Comparison of ENCODE assay signal across 14 mouse cellular contexts in the genomic region with DNA sequence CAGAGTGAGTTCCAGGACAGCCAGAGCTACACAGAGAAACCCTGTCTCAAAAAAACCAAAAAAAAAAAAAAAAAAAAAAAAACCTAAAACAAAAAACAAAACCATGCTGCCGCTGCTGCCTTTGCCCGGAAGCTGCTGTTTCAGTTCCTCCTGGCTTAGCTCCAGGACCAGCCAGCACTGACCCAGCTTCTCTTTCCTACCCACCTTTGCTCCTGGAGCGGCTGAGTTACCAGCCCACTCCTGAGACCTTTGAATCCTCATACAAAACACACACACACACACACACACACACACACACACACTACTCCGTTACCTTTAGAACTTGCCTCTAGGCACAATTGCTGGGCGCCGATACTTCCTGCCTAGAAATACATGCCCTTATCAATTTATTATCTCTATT. TPM values are rescaled to one million over a fixed set of nuclear protein-coding genes. Genes with fewer than 3 reads are reported as not detected.
A peak's percentile ranks its signal among the peaks of the same experiment; 100 is the strongest.
DNase-seq lines count a peak whose midpoint lies in the region; ATAC-seq and TF ChIP-seq lines count a peak whose summit lies in the region.
"Had no signal": no experiment of that assay in that cellular context is flagged by ENCODE, and none has a peak within 500 bp of the region (broad histone marks: within the 10 kb centered on the region; RNA-seq: fewer than 3 reads in every experiment).

No protein-coding gene starts in this region.

- no peak overlapping the region for H3K27ac ChIP-seq in kidney, adult 2 months (ENCODE audit: insufficient read depth, low read depth, low read length)
- H3K27ac ChIP-seq in kidney, embryonic 16.5 days (ENCODE audit: low read length), result no peak overlapping the region
- peak overlapping the region; percentile 46 for H3K27ac ChIP-seq in CH12.LX (ENCODE audit: insufficient read depth, low read depth)
- no peak overlapping the region for H3K27ac ChIP-seq in intestine, embryonic 16.5 days (ENCODE audit: low read length)
- H3K27ac ChIP-seq: kidney, postnatal 0 days; midbrain, embryonic 12.5 days; neural tube, embryonic 13.5 days had no signal

- no peaks in the 10 kb centered on the region for H3K27me3 ChIP-seq in kidney, adult 2 months (replicated peaks; ENCODE audit: control insufficient read depth, insufficient read depth, low read length)
- no peaks in the 10 kb centered on the region for H3K27me3 ChIP-seq in kidney, embryonic 16.5 days (ENCODE audit: insufficient read depth, low read length)
- H3K27me3 ChIP-seq in CH12.LX (replicated peaks), result peaks cover 6% of the 10 kb centered on the region
- H3K27me3 ChIP-seq in intestine, embryonic 16.5 days (replicated peaks; ENCODE audit: control insufficient read depth, insufficient read depth, low read length), result no peaks in the 10 kb centered on the region
- H3K27me3 ChIP-seq: midbrain, embryonic 12.5 days; neural tube, embryonic 13.5 days had no signal

- WGBS in kidney, adult 2 months, result 39% methylated on average over 6 of the region's 6 CpGs
- WGBS in kidney, embryonic 16.5 days, result 76% methylated on average over 6 of the region's 6 CpGs
- 58% methylated on average over 6 of the region's 6 CpGs for WGBS in intestine, embryonic 16.5 days

- no peak overlapping the region for H3K4me3 ChIP-seq in kidney, adult 2 months (ENCODE audit: insufficient read depth, low read depth, low read length)
- H3K4me3 ChIP-seq in kidney, embryonic 16.5 days (ENCODE audit: low read length), result no peak overlapping the region
- H3K4me3 ChIP-seq in CH12.LX (replicated peaks in 1 of 3; ENCODE audit: low read depth in 2 of 3, low read length in 2 of 3, poor library complexity in 1 of 3), result no peak overlapping the region
- no peak overlapping the region for H3K4me3 ChIP-seq in intestine, embryonic 16.5 days (ENCODE audit: low read length)
- H3K4me3 ChIP-seq: midbrain, embryonic 12.5 days; neural tube, embryonic 13.5 days had no signal

- no peak for TF ChIP-seq POLR2A in kidney, adult 2 months (IDR thresholded peaks at IDR 0.05; ENCODE audit: low read depth, low read length)
- peak; percentile 37; the same call in 1 of the 2 replicates for TF ChIP-seq POLR2A in CH12.LX (IDR thresholded peaks at IDR 0.05; ENCODE audit: low read depth, low read length)

- no peak overlapping the region for H3K4me2 ChIP-seq in kidney, embryonic 16.5 days (replicated peaks; ENCODE audit: low read depth, low read length)
- peak overlapping the region; percentile 64 for H3K4me2 ChIP-seq in CH12.LX (ENCODE audit: insufficient read depth, low read depth, poor library complexity, severe bottlenecking)
- H3K4me2 ChIP-seq in intestine, embryonic 16.5 days (ENCODE audit: low read depth, low read length), result no peak overlapping the region
- H3K4me2 ChIP-seq: lung, embryonic 14.5 days; midbrain, embryonic 12.5 days; neural tube, embryonic 13.5 days had no signal

- H3K9ac ChIP-seq in kidney, embryonic 16.5 days (replicated peaks; ENCODE audit: low read length), result no peak overlapping the region
- peak overlapping the region; percentile 40; the same call in 1 of the 2 replicates for H3K9ac ChIP-seq in CH12.LX (ENCODE audit: insufficient read depth, low read depth)
- no peak overlapping the region for H3K9ac ChIP-seq in intestine, embryonic 16.5 days (ENCODE audit: low read depth, low read length)
- H3K9ac ChIP-seq: lung, embryonic 14.5 days; midbrain, embryonic 12.5 days; neural tube, embryonic 13.5 days had no signal

- in situ Hi-C loops in CH12.LX (cut with MboI; ENCODE audit: low pct_ligation_motif_present, low pct_unique_long_range_greater_than_20kb, low sequenced_read_pairs), result no loop called here

- no peaks in the 10 kb centered on the region for H3K4me1 ChIP-seq in kidney, adult 2 months (ENCODE audit: control insufficient read depth, insufficient read depth, low read length)
- no peaks in the 10 kb centered on the region for H3K4me1 ChIP-seq in kidney, embryonic 16.5 days (ENCODE audit: insufficient read depth, low read length)
- H3K4me1 ChIP-seq in CH12.LX (ENCODE audit: control insufficient read depth in 1 of 2, insufficient read depth in 2 of 2), result peaks cover 6 to 14% of the 10 kb centered on the region in 2 experiments
- no peaks in the 10 kb centered on the region for H3K4me1 ChIP-seq in intestine, embryonic 16.5 days (ENCODE audit: control insufficient read depth, insufficient read depth, low read length)
- H3K4me1 ChIP-seq: neural tube, embryonic 13.5 days had no signal

- peak; percentile 93 for TF ChIP-seq EP300 in CH12.LX (IDR thresholded peaks at IDR 0.05; ENCODE audit: low read length)

- dilution Hi-C loops in CH12.LX (cut with MboI; ENCODE audit: extremely low pct_ligation_motif_present, extremely low pct_unique_long_range_greater_than_20kb, low sequenced_read_pairs), result no loop called here

- no peaks in the 10 kb centered on the region for H3K36me3 ChIP-seq in kidney, adult 2 months (ENCODE audit: control insufficient read depth, insufficient read depth, low read length)
- no peaks in the 10 kb centered on the region for H3K36me3 ChIP-seq in kidney, embryonic 16.5 days (ENCODE audit: insufficient read depth, low read length)
- no peaks in the 10 kb centered on the region for H3K36me3 ChIP-seq in CH12.LX (replicated peaks in 1 of 2; ENCODE audit: control insufficient read depth in 1 of 2, insufficient read depth in 1 of 2, low read length in 1 of 2)
- H3K36me3 ChIP-seq in intestine, embryonic 16.5 days (ENCODE audit: control insufficient read depth, insufficient read depth, low read length), result no peaks in the 10 kb centered on the region
- H3K36me3 ChIP-seq: midbrain, embryonic 12.5 days; neural tube, embryonic 13.5 days had no signal

- TF ChIP-seq CTCF in kidney, adult 2 months (conservative IDR thresholded peaks at IDR 0.05; ENCODE audit: insufficient read depth, insufficient read length, low read depth, low read length), result no peak
- no peak for TF ChIP-seq CTCF in CH12.LX (conservative IDR thresholded peaks at IDR 0.05 in 1 of 2, IDR thresholded peaks at IDR 0.05 in 1 of 2; ENCODE audit: low read depth in 2 of 2, low read length in 2 of 2)

- DNase-seq in kidney, adult 2 months, result peak; percentile 64
- peak; percentile 60 for DNase-seq in CH12.LX (ENCODE audit: extremely low read depth)
- peak; percentile 43 for DNase-seq in induced T-regulatory cell, adult 2 months (ENCODE audit: low read depth)
- DNase-seq in yolk sac, embryonic 10.5 days (ENCODE audit: low spot score), result no peak
- DNase-seq: cerebellum, postnatal 10 days; lung, embryonic 14.5 days; thymus, postnatal 25 days had no signal

- H3K9me3 ChIP-seq in kidney, embryonic 16.5 days (ENCODE audit: low read length), result no peaks in the 10 kb centered on the region
- H3K9me3 ChIP-seq in CH12.LX (replicated peaks; ENCODE audit: low read length), result no peaks in the 10 kb centered on the region
- H3K9me3 ChIP-seq in intestine, embryonic 16.5 days (ENCODE audit: control insufficient read depth, low read length), result no peaks in the 10 kb centered on the region
- H3K9me3 ChIP-seq: midbrain, embryonic 12.5 days; neural tube, embryonic 13.5 days had no signal

- H3K79me2 ChIP-seq in CH12.LX (replicated peaks; ENCODE audit: control insufficient read depth, extremely low read depth, insufficient read depth, poor library complexity, severe bottlenecking), result no peaks in the 10 kb centered on the region

- no peak for ATAC-seq in kidney, embryonic 16.5 days (ENCODE audit: low FRiP score, low TSS enrichment)
- ATAC-seq in megakaryocyte progenitor cell, adult 5-6 weeks (replicated peaks; ENCODE audit: poor library complexity), result peak; percentile 60; the same call in 1 of the 2 replicates
- no peak for ATAC-seq in intestine, embryonic 16.5 days
- ATAC-seq in cerebellum, adult (ENCODE audit: insufficient number of reproducible peaks, low FRiP score, low TSS enrichment), result no peak

- TF ChIP-seq RAD21 in CH12.LX (IDR thresholded peaks at IDR 0.05; ENCODE audit: low read depth, low read length), result no peak

TF ChIP-seq in CH12.LX, 34 proteins besides CTCF, POLR2A, EP300 and RAD21 (continues in another document):
- TF ChIP-seq TCF12 (IDR thresholded peaks at IDR 0.05; ENCODE audit: low read depth, low read length) (peak; percentile 65), SMC3 (IDR thresholded peaks at IDR 0.05; ENCODE audit: low read depth, low read length) (no peak), NELFE (IDR thresholded peaks at IDR 0.05; ENCODE audit: low read depth, low read length) (no peak), E2F4 (IDR thresholded peaks at IDR 0.05; ENCODE audit: insufficient replicate concordance, low read depth, low read length) (no peak), ZKSCAN1 (IDR thresholded peaks at IDR 0.05; ENCODE audit: borderline replicate concordance, low read depth, low read length) (peak; percentile 60; the same call in 1 of the 2 replicates), MAZ (IDR thresholded peaks at IDR 0.05; ENCODE audit: low read depth, low read length) (no peak), MAX (IDR thresholded peaks at IDR 0.05; ENCODE audit: low read length) (peak; percentile 56; the same call in 1 of the 2 replicates)

RNA-seq across cellular contexts. Expression of a gene that starts 22.7 kb away (rescaled TPM):
- polyA plus RNA-seq in kidney, adult 2 months (2012; rRNA removed), result 144 and 150 TPM in 2 replicates
- 119 and 128 TPM in 2 replicates for polyA plus RNA-seq in kidney, embryonic 16.5 days (2015; fragmentation: Nextera tagmentation; extraction: Ambion mirVana)
- total RNA-seq in CH12.LX (2012; rRNA removed), result 31.2 and 37.3 TPM in 2 replicates
- total RNA-seq in CH12.LX (2014; rRNA removed), result 19.9 and 24.7 TPM in 2 replicates
- 73.3 and 81.1 TPM in 2 replicates for polyA plus RNA-seq in CH12.LX (2012; ENCODE audit: insufficient read length, low read depth)
- 72.7 and 78.4 TPM in 2 replicates for total RNA-seq in megakaryocyte progenitor cell, adult 5-6 weeks (2015)
- total RNA-seq in megakaryocyte progenitor cell, adult 5-6 weeks (2017), result 14.2 and 16.1 TPM in 2 replicates
- polyA plus RNA-seq in intestine, embryonic 16.5 days (2015; fragmentation: Nextera tagmentation; extraction: Ambion mirVana), result 91.3 and 91.6 TPM in 2 replicates

RNA-seq across cellular contexts. Expression of a gene that starts 51.5 kb away (rescaled TPM):
- polyA plus RNA-seq in kidney, adult 2 months (2012; rRNA removed), result 4.6 and 5.0 TPM in 2 replicates
- 6.0 and 8.6 TPM in 2 replicates for polyA plus RNA-seq in kidney, embryonic 16.5 days (2015; fragmentation: Nextera tagmentation; extraction: Ambion mirVana)
- total RNA-seq in CH12.LX (2012; rRNA removed) (33.4 and 33.8 TPM in 2 replicates), CH12.LX (2014; rRNA removed) (14.2 and 16.7 TPM in 2 replicates)
- polyA plus RNA-seq in CH12.LX (2012; ENCODE audit: insufficient read length, low read depth), result 75.9 and 105 TPM in 2 replicates
- total RNA-seq in megakaryocyte progenitor cell, adult 5-6 weeks (2015), result 2.4 and 3.8 TPM in 2 replicates
- total RNA-seq in megakaryocyte progenitor cell, adult 5-6 weeks (2017), result 0.87 and 0.98 TPM in 2 replicates
- polyA plus RNA-seq in intestine, embryonic 16.5 days (2015; fragmentation: Nextera tagmentation; extraction: Ambion mirVana), result 7.5 and 8.7 TPM in 2 replicates

RNA-seq across cellular contexts. Expression of a gene that starts 51.8 kb away (rescaled TPM):
- 9.4 and 9.6 TPM in 2 replicates for polyA plus RNA-seq in kidney, adult 2 months (2012; rRNA removed)
- polyA plus RNA-seq in kidney, embryonic 16.5 days (2015; fragmentation: Nextera tagmentation; extraction: Ambion mirVana), result 0.32 and 0.56 TPM in 2 replicates
- total RNA-seq in CH12.LX (2012; rRNA removed) (113 and 181 TPM in 2 replicates), CH12.LX (2014; rRNA removed) (78.2 and 88.6 TPM in 2 replicates)
- polyA plus RNA-seq in CH12.LX (2012; ENCODE audit: insufficient read length, low read depth), result 81.9 and 89.4 TPM in 2 replicates
- total RNA-seq in megakaryocyte progenitor cell, adult 5-6 weeks (2015), result 0.10 and 0.27 TPM in 2 replicates
- total RNA-seq in megakaryocyte progenitor cell, adult 5-6 weeks (2017), result 0.04 and 0.61 TPM in 2 replicates
- 0.54 and 0.72 TPM in 2 replicates for polyA plus RNA-seq in intestine, embryonic 16.5 days (2015; fragmentation: Nextera tagmentation; extraction: Ambion mirVana)
